Mouse (Mus musculus) liver, adult (tissue): Measurements from ENCODE around the gene Cers5.

Source experiments
- GATA4 ChIP-seq: IDR thresholded peaks from 2 replicates; pipeline ENCODE4 v1.6.1; 2014; ENCODE audit warnings: mild to moderate bottlenecking, low read length; ENCODE audit not compliant: insufficient replicate concordance

Cers5 gene

GRCm38 (mm10) chr15:99767467-99767866 lies 5.2 kb downstream of the Cers5 start:
- no peak for TF ChIP-seq GATA4

- no peak for TF ChIP-seq GATA4
Measured at GRCm38 (mm10) chr15:99754204-99754603, 18.5 kb downstream of the Cers5 start.

GRCm38 (mm10) chr15:99740229-99740628 lies 32.5 kb downstream of the Cers5 start:
- no peak for TF ChIP-seq GATA4

- no peak for TF ChIP-seq GATA4
Measured at GRCm38 (mm10) chr15:99736675-99737074, 36.0 kb downstream of the Cers5 start.

- TF ChIP-seq GATA4, result no peak
Measured at GRCm38 (mm10) chr15:99735631-99736030, 37.1 kb downstream of the Cers5 start.

GRCm38 (mm10) chr15:99733186-99733585 lies 39.5 kb downstream of the Cers5 start:
- TF ChIP-seq GATA4, result no peak

- no peak for TF ChIP-seq GATA4
Measured at GRCm38 (mm10) chr15:99731678-99732077, 41.0 kb downstream of the Cers5 start.

- no peak for TF ChIP-seq GATA4
Measured at GRCm38 (mm10) chr15:99731167-99731566, 41.5 kb downstream of the Cers5 start.

GRCm38 (mm10) chr15:99729056-99729783 lies 43.5 kb downstream of the Cers5 start:
- TF ChIP-seq GATA4, result no peak

GRCm38 (mm10) chr15:99728211-99728610 lies 44.5 kb downstream of the Cers5 start:
- no peak for TF ChIP-seq GATA4

GRCm38 (mm10) chr15:99727525-99727924 lies 45.2 kb downstream of the Cers5 start:
- no peak for TF ChIP-seq GATA4

GRCm38 (mm10) chr15:99726549-99726948 lies 46.1 kb downstream of the Cers5 start:
- no peak for TF ChIP-seq GATA4

GRCm38 (mm10) chr15:99725341-99726155 lies 47.1 kb downstream of the Cers5 start, which contains the start of gene Cox14:
Cox14 (plus strand) TSS chr15:99725618.
- TF ChIP-seq GATA4, result no peak; the same call in 1 of the 2 replicates

GRCm38 (mm10) chr15:99724292-99725021 lies 48.2 kb downstream of the Cers5 start:
- TF ChIP-seq GATA4, result no peak

GRCm38 (mm10) chr15:99723515-99724291 lies 49.0 kb downstream of the Cers5 start:
- TF ChIP-seq GATA4, result peak; percentile 9; the same call in 1 of the 2 replicates

- TF ChIP-seq GATA4, result no peak
Measured at GRCm38 (mm10) chr15:99723120-99723514, 49.6 kb downstream of the Cers5 start.
